Mouse (Mus musculus): Measurements from ENCODE around the gene Ap2a2. TPM values are rescaled to one million over a fixed set of nuclear protein-coding genes. Genes with fewer than 3 reads are reported as not detected.

Ap2a2 gene
- 70.3 and 76.9 TPM in 2 replicates for polyA plus RNA-seq (2014; fragmentation: Nextera tagmentation; extraction: Ambion mirVana)

DNA sequence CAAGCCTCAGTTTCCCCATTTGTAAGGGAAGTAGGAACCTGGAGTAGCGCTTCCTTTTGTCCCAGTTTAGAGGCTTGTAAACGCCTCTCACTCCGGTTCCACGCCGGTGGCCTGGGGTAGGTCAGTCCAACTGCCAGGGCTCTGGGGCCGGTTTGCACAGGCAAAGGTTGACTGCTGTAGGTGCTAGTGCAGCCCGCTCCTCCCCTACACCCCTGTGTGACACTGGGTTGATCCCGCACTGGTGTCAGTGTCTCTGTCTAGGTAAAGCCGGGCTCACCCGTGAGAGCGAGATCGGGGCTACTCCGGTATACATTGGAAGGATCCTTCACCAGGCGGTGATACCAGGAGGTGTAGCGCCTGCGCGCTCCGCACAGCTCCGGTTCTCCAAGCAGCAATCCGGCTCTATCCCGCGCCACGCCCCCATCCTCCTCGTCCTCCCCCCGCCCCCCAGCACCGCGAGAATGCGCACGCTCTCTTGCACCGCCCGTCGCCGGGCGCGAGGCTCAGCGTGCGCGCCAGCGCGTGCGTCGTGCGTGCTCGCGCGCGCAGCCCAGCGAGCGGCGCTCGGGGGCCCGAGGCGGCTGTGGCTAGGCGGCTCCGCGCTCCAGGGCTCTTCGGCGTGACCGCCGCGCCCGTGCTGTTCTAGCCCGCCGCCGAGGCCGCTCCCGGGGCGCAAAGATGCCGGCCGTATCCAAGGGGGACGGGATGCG is at the start of gene Ap2a2:
TSS of gene Ap2a2 (plus strand) at position 492 of the 710 bp plus-strand sequence.
- peak within 1 kb of the TSS; percentile 80 for H3K9ac ChIP-seq (ENCODE audit: low read length)
- peak within 1 kb of the TSS; percentile 77 for H3K4me2 ChIP-seq (ENCODE audit: low read depth, severe bottlenecking)
- DNase-seq (ENCODE audit: low spot score) (peak; percentile 93), ATAC-seq (ENCODE audit: insufficient number of reproducible peaks, low FRiP score, low TSS enrichment, low read depth) (peak; percentile 92)
- H3K27me3 ChIP-seq (ENCODE audit: control insufficient read depth, insufficient read depth, low read length), result no peaks in the 10 kb centered on the region
- peak within 1 kb of the TSS; percentile 78 for H3K4me3 ChIP-seq (ENCODE audit: low read depth, low read length)
- H3K36me3 ChIP-seq (ENCODE audit: control insufficient read depth, insufficient read depth, low read length), result no peaks in the 10 kb centered on the region
- H3K9me3 ChIP-seq (ENCODE audit: control insufficient read depth, low read length), result no peaks in the 10 kb centered on the region
- WGBS, result under 1% methylated on average over 71 of the region's 72 CpGs
- peaks cover 12% of the 10 kb centered on the region for H3K4me1 ChIP-seq (ENCODE audit: control insufficient read depth, insufficient read depth, low read length)
- H3K27ac ChIP-seq (replicated peaks; ENCODE audit: low read depth, low read length), result peak within 1 kb of the TSS; percentile 60; the same call in 1 of the 2 replicates

DNA sequence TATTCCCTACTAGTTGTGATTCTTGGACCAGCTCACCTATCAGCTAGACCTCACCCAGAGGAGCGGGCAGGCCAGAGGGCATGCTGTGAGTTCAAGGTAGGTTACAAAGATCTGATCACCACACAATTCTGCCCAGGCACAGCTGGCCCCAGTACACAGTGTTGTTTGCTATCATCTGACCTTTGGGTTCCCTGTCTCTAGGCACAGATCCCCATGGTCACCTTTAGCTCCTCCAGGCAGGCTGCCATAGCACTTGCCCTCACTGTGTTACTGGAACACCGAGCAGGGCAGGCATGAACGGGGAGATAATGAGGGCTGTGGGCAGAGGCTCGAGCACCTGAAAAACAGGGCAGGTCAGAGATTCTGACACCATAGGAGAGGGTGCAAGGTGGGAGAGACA is 44.3 kb upstream of the Ap2a2 start:
- no peaks in the 10 kb centered on the region for H3K9me3 ChIP-seq (ENCODE audit: control insufficient read depth, low read length)
- no peak overlapping the region for H3K9ac ChIP-seq (ENCODE audit: low read length)
- H3K27ac ChIP-seq (replicated peaks; ENCODE audit: low read depth, low read length), result no peak overlapping the region
- no peak overlapping the region for H3K4me2 ChIP-seq (ENCODE audit: low read depth, severe bottlenecking)
- ATAC-seq (ENCODE audit: insufficient number of reproducible peaks, low FRiP score, low TSS enrichment, low read depth), result no peak
- WGBS, result 86% methylated on average over 4 of the region's 4 CpGs
- H3K27me3 ChIP-seq (ENCODE audit: control insufficient read depth, insufficient read depth, low read length), result no peaks in the 10 kb centered on the region
- no peaks in the 10 kb centered on the region for H3K4me1 ChIP-seq (ENCODE audit: control insufficient read depth, insufficient read depth, low read length)
- H3K4me3 ChIP-seq (ENCODE audit: low read depth, low read length), result no peak overlapping the region
- no peaks in the 10 kb centered on the region; the same call in 1 of the 2 replicates for H3K36me3 ChIP-seq (ENCODE audit: control insufficient read depth, insufficient read depth, low read length)
- DNase-seq (ENCODE audit: low spot score), result no peak

- ATAC-seq (ENCODE audit: insufficient number of reproducible peaks, low FRiP score, low TSS enrichment, low read depth) (no peak), DNase-seq (ENCODE audit: low spot score) (no peak)
- Histone ChIP-seq H3K27ac (replicated peaks; ENCODE audit: low read depth, low read length) (no peak overlapping the region), H3K9ac (ENCODE audit: low read length) (no peak overlapping the region), H3K27me3 (ENCODE audit: control insufficient read depth, insufficient read depth, low read length) (no peaks in the 10 kb centered on the region), H3K36me3 (ENCODE audit: control insufficient read depth, insufficient read depth, low read length) (no peaks in the 10 kb centered on the region; the same call in 1 of the 2 replicates), H3K9me3 (ENCODE audit: control insufficient read depth, low read length) (no peaks in the 10 kb centered on the region), H3K4me2 (ENCODE audit: low read depth, severe bottlenecking) (no peak overlapping the region), H3K4me3 (ENCODE audit: low read depth, low read length) (no peak overlapping the region), H3K4me1 (ENCODE audit: control insufficient read depth, insufficient read depth, low read length) (no peaks in the 10 kb centered on the region)
- 84% methylated on average over 5 of the region's 5 CpGs for WGBS
These were observed 43.7 kb upstream of the Ap2a2 start for GRCm38 (mm10) chr7:141518296-141518695.

- no peaks in the 10 kb centered on the region; the same call in 1 of the 2 replicates for H3K36me3 ChIP-seq (ENCODE audit: control insufficient read depth, insufficient read depth, low read length)
- no peak overlapping the region for H3K9ac ChIP-seq (ENCODE audit: low read length)
- no peaks in the 10 kb centered on the region for H3K27me3 ChIP-seq (ENCODE audit: control insufficient read depth, insufficient read depth, low read length)
- H3K9me3 ChIP-seq (ENCODE audit: control insufficient read depth, low read length), result no peaks in the 10 kb centered on the region
- DNase-seq (ENCODE audit: low spot score) (no peak), ATAC-seq (ENCODE audit: insufficient number of reproducible peaks, low FRiP score, low TSS enrichment, low read depth) (no peak)
- H3K4me3 ChIP-seq (ENCODE audit: low read depth, low read length), result no peak overlapping the region
- no peaks in the 10 kb centered on the region for H3K4me1 ChIP-seq (ENCODE audit: control insufficient read depth, insufficient read depth, low read length)
- no peak overlapping the region for H3K27ac ChIP-seq (replicated peaks; ENCODE audit: low read depth, low read length)
- H3K4me2 ChIP-seq (ENCODE audit: low read depth, severe bottlenecking), result no peak overlapping the region
- 86% methylated on average over 3 of the region's 3 CpGs for WGBS
These were observed 43.0 kb upstream of the Ap2a2 start for GRCm38 (mm10) chr7:141518926-141519325.

DNA sequence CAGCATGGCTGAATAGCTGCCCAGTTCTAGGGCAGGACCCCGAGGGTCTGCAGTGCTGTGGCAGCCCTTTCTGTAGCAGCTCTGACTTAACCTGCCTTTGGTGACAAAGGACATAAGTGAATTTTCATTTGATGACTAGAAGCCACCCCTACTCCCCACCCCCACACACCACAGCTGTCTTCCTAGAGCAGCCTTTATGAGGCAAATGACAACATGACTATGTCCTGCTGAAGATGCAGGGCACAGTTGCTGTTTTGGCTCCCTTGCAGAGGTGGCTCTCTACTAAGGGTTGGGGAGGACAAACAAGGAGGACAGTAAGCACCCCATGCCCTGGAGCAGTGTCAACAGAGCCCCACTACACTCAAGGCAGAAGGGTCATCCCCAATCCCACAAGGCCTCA is 42.2 kb upstream of the Ap2a2 start:
- no peaks in the 10 kb centered on the region for H3K4me1 ChIP-seq (ENCODE audit: control insufficient read depth, insufficient read depth, low read length)
- no peaks in the 10 kb centered on the region for H3K9me3 ChIP-seq (ENCODE audit: control insufficient read depth, low read length)
- H3K27me3 ChIP-seq (ENCODE audit: control insufficient read depth, insufficient read depth, low read length), result no peaks in the 10 kb centered on the region
- H3K4me3 ChIP-seq (ENCODE audit: low read depth, low read length), result no peak overlapping the region
- DNase-seq (ENCODE audit: low spot score) (no peak), ATAC-seq (ENCODE audit: insufficient number of reproducible peaks, low FRiP score, low TSS enrichment, low read depth) (no peak)
- WGBS, result 79% methylated on average over 1 of the region's 1 CpGs
- H3K27ac ChIP-seq (replicated peaks; ENCODE audit: low read depth, low read length), result no peak overlapping the region
- no peak overlapping the region for H3K9ac ChIP-seq (ENCODE audit: low read length)
- no peak overlapping the region for H3K4me2 ChIP-seq (ENCODE audit: low read depth, severe bottlenecking)
- no peaks in the 10 kb centered on the region; the same call in 1 of the 2 replicates for H3K36me3 ChIP-seq (ENCODE audit: control insufficient read depth, insufficient read depth, low read length)

GRCm38 (mm10) chr7:141523007-141523406 is 39.0 kb upstream of the Ap2a2 start:
- DNase-seq (ENCODE audit: low spot score) (no peak), ATAC-seq (ENCODE audit: insufficient number of reproducible peaks, low FRiP score, low TSS enrichment, low read depth) (no peak)
- Histone ChIP-seq H3K4me3 (ENCODE audit: low read depth, low read length) (no peak overlapping the region), H3K36me3 (ENCODE audit: control insufficient read depth, insufficient read depth, low read length) (no peaks in the 10 kb centered on the region; the same call in 1 of the 2 replicates), H3K9me3 (ENCODE audit: control insufficient read depth, low read length) (no peaks in the 10 kb centered on the region), H3K27me3 (ENCODE audit: control insufficient read depth, insufficient read depth, low read length) (no peaks in the 10 kb centered on the region), H3K27ac (replicated peaks; ENCODE audit: low read depth, low read length) (no peak overlapping the region), H3K9ac (ENCODE audit: low read length) (no peak overlapping the region), H3K4me1 (ENCODE audit: control insufficient read depth, insufficient read depth, low read length) (no peaks in the 10 kb centered on the region), H3K4me2 (ENCODE audit: low read depth, severe bottlenecking) (no peak overlapping the region)
- WGBS, result 40% methylated on average over 4 of the region's 4 CpGs

GRCm38 (mm10) chr7:141524271-141524670 is 37.7 kb upstream of the Ap2a2 start:
- WGBS, result 90% methylated on average over 4 of the region's 4 CpGs
- Histone ChIP-seq H3K4me3 (ENCODE audit: low read depth, low read length) (no peak overlapping the region), H3K27ac (replicated peaks; ENCODE audit: low read depth, low read length) (no peak overlapping the region), H3K4me1 (ENCODE audit: control insufficient read depth, insufficient read depth, low read length) (no peaks in the 10 kb centered on the region), H3K9ac (ENCODE audit: low read length) (no peak overlapping the region), H3K9me3 (ENCODE audit: control insufficient read depth, low read length) (no peaks in the 10 kb centered on the region), H3K4me2 (ENCODE audit: low read depth, severe bottlenecking) (no peak overlapping the region), H3K27me3 (ENCODE audit: control insufficient read depth, insufficient read depth, low read length) (no peaks in the 10 kb centered on the region), H3K36me3 (ENCODE audit: control insufficient read depth, insufficient read depth, low read length) (peaks cover under 1% of the 10 kb centered on the region; the same call in 1 of the 2 replicates)
- ATAC-seq (ENCODE audit: insufficient number of reproducible peaks, low FRiP score, low TSS enrichment, low read depth), result no peak
- no peak for DNase-seq (ENCODE audit: low spot score)

DNA sequence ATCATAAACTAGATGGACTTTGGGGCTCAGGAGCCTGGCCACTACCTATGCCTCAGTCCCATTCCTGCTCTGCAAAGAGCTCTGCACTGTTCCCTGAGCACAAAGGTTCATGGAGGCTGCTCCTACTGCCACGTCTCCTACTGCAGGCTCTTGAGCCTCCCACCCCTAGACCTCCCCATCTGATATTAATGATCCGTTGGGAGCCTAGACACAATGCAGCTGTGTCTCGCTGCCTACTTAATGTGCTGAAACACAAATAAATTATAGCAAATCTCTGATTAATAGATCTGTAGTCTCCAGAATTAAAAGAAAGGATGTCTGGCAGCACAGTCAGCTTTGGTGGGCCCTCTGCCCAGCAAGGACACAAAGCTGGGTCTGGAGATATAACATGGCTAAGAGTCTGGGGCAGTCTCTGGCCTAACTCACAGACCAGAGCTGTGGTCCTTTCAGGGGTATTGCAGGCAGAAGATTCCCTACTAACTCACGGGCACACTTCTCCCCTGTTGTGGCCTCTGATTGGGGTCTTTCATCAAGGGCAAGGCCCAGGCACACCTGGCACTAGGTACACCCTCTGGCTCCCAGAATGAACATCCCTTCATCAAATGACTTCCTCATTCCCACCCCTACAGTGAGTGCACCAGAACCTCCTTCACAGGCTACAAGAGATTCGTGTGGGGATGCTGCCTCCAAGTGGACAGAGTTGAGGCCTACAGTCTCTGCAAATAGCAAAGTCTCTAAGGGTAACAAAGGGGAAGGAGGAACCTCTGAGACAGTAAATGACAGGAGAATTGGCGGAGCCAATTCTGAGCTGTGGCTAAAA is 37.0 kb upstream of the Ap2a2 start:
- no peaks in the 10 kb centered on the region for H3K4me1 ChIP-seq (ENCODE audit: control insufficient read depth, insufficient read depth, low read length)
- H3K36me3 ChIP-seq (ENCODE audit: control insufficient read depth, insufficient read depth, low read length), result peaks cover 2% of the 10 kb centered on the region; the same call in 1 of the 2 replicates
- DNase-seq (ENCODE audit: low spot score) (peak; percentile 76), ATAC-seq (ENCODE audit: insufficient number of reproducible peaks, low FRiP score, low TSS enrichment, low read depth) (peak; percentile 70; the same call in 1 of the 2 replicates)
- no peak overlapping the region for H3K4me3 ChIP-seq (ENCODE audit: low read depth, low read length)
- 56% methylated on average over 6 of the region's 6 CpGs for WGBS
- H3K9ac ChIP-seq (ENCODE audit: low read length), result no peak overlapping the region
- no peak overlapping the region for H3K4me2 ChIP-seq (ENCODE audit: low read depth, severe bottlenecking)
- no peaks in the 10 kb centered on the region for H3K9me3 ChIP-seq (ENCODE audit: control insufficient read depth, low read length)
- H3K27me3 ChIP-seq (ENCODE audit: control insufficient read depth, insufficient read depth, low read length), result no peaks in the 10 kb centered on the region
- H3K27ac ChIP-seq (replicated peaks; ENCODE audit: low read depth, low read length), result no peak overlapping the region

All from limb, embryonic 11.5 days (tissue).